Comparison of ENCODE assay signal across 16 mouse cellular contexts in genomic region chr1:170495538-170496183, GRCm38 (mm10).
DNase-seq lines count a peak whose midpoint lies in the region; ATAC-seq and TF ChIP-seq lines count a peak whose summit lies in the region.
"Had no signal": no experiment of that assay in that cellular context is flagged by ENCODE, and none has a peak within 500 bp of the region (broad histone marks: within the 10 kb centered on the region; RNA-seq: fewer than 3 reads in every experiment).

No protein-coding gene starts in this region.

- H3K4me1 ChIP-seq in heart, embryonic 13.5 days = peaks cover 52% of the 10 kb centered on the region
- peaks cover 9% of the 10 kb centered on the region for H3K4me1 ChIP-seq in G1E (ENCODE audit: insufficient read depth, low read depth, low read length)
- H3K4me1 ChIP-seq in intestine, postnatal 0 days (replicated peaks; ENCODE audit: control insufficient read depth, insufficient read depth, low read length) = no peaks in the 10 kb centered on the region
- H3K4me1 ChIP-seq in stomach, embryonic 15.5 days = peaks cover 14% of the 10 kb centered on the region; the same call in 1 of the 2 replicates

- no peaks in the 10 kb centered on the region for H3K9me3 ChIP-seq in heart, embryonic 13.5 days
- H3K9me3 ChIP-seq in G1E (replicated peaks) = no peaks in the 10 kb centered on the region
- no peaks in the 10 kb centered on the region for H3K9me3 ChIP-seq in intestine, postnatal 0 days (ENCODE audit: control insufficient read depth)
- no peaks in the 10 kb centered on the region for H3K9me3 ChIP-seq in stomach, embryonic 15.5 days
- H3K9me3 ChIP-seq: hindbrain, embryonic 12.5 days; neural tube, embryonic 12.5 days had no signal

- no peaks in the 10 kb centered on the region for H3K36me3 ChIP-seq in heart, embryonic 13.5 days
- no peaks in the 10 kb centered on the region for H3K36me3 ChIP-seq in G1E (replicated peaks)
- H3K36me3 ChIP-seq in intestine, postnatal 0 days (ENCODE audit: control insufficient read depth, insufficient read depth) = no peaks in the 10 kb centered on the region
- H3K36me3 ChIP-seq in stomach, embryonic 15.5 days = no peaks in the 10 kb centered on the region
- H3K36me3 ChIP-seq: hindbrain, embryonic 12.5 days; neural tube, embryonic 12.5 days had no signal

- 0 out of 2 replicates have a peak overlapping the region, but pooled peaks have one; percentile 3 for H3K27ac ChIP-seq in heart, embryonic 13.5 days (replicated peaks)
- no peak overlapping the region for H3K27ac ChIP-seq in intestine, postnatal 0 days (ENCODE audit: low read depth, low read length)
- H3K27ac ChIP-seq in stomach, embryonic 15.5 days = no peak overlapping the region
- H3K27ac ChIP-seq: gastrocnemius, adult 2 months; heart, adult 2 months; hindbrain, embryonic 12.5 days; kidney, postnatal 0 days; left cerebral cortex, adult 2 months; neural tube, embryonic 12.5 days had no signal

- intact Hi-C loops in heart, postnatal 10 days (cut with DNase I) = no loop called here

- peak overlapping the region; percentile 44 for H3K9ac ChIP-seq in heart, embryonic 13.5 days
- H3K9ac ChIP-seq in intestine, postnatal 0 days (ENCODE audit: low read depth, low read length) = no peak overlapping the region
- no peak overlapping the region for H3K9ac ChIP-seq in stomach, embryonic 15.5 days
- H3K9ac ChIP-seq: hindbrain, embryonic 12.5 days; neural tube, embryonic 12.5 days had no signal

- ATAC-seq in heart, embryonic 13.5 days (ENCODE audit: extremely low read depth, insufficient number of reproducible peaks, low FRiP score, low TSS enrichment) = no peak
- ATAC-seq in G1E (ENCODE audit: extremely low read depth, insufficient number of reproducible peaks, low FRiP score, poor library complexity, severe bottlenecking) = peak; percentile 46; the same call in 1 of the 2 replicates
- ATAC-seq in intestine, postnatal 0 days = peak; percentile 71
- ATAC-seq in stomach, embryonic 15.5 days (ENCODE audit: insufficient read depth, low FRiP score, low read depth) = peak; percentile 37; the same call in 1 of the 2 replicates
- ATAC-seq: inflammation-experienced regulatory T-cells, adult 6 months had no signal

- peak overlapping the region; percentile 33 for H3K4me2 ChIP-seq in heart, embryonic 13.5 days
- H3K4me2 ChIP-seq in intestine, postnatal 0 days (replicated peaks; ENCODE audit: low read depth) = peak overlapping the region; percentile 40
- H3K4me2 ChIP-seq in stomach, embryonic 15.5 days = no peak overlapping the region
- H3K4me2 ChIP-seq: hindbrain, embryonic 12.5 days; neural tube, embryonic 12.5 days had no signal

- no peak for TF ChIP-seq CTCF in G1E (IDR thresholded peaks at IDR 0.05; ENCODE audit: low read depth, low read length)
- TF ChIP-seq CTCF in intestine, postnatal 0 days (IDR thresholded peaks at IDR 0.05; ENCODE audit: low read depth) = no peak

- WGBS in heart, embryonic 13.5 days = 22% methylated on average over 13 of the region's 13 CpGs
- WGBS in intestine, postnatal 0 days = 22% methylated on average over 13 of the region's 13 CpGs
- WGBS in stomach, embryonic 15.5 days = 30% methylated on average over 13 of the region's 13 CpGs

- H3K27me3 ChIP-seq in heart, embryonic 13.5 days (replicated peaks) = no peaks in the 10 kb centered on the region
- H3K27me3 ChIP-seq in G1E (ENCODE audit: insufficient read depth, low read length) = peaks cover 16% of the 10 kb centered on the region
- H3K27me3 ChIP-seq in intestine, postnatal 0 days (replicated peaks; ENCODE audit: control insufficient read depth, insufficient read depth, low read length) = no peaks in the 10 kb centered on the region
- no peaks in the 10 kb centered on the region for H3K27me3 ChIP-seq in stomach, embryonic 15.5 days (replicated peaks)
- H3K27me3 ChIP-seq: hindbrain, embryonic 12.5 days; neural tube, embryonic 12.5 days had no signal

- DNase-seq in heart, postnatal 10 days = no peak
- DNase-seq in G1E (ENCODE audit: low spot score) = peak; percentile 11
- no peak for DNase-seq in right cerebral cortex, adult 18-20 months
- DNase-seq in gastrocnemius, postnatal 4 days (ENCODE audit: low spot score in 2 of 2) = no peak
- DNase-seq: cerebellum, adult 9-10 months; gastrocnemius, adult 2 months; heart, adult 2 months; right cerebral cortex, postnatal 14 days had no signal

- H3K4me3 ChIP-seq in heart, embryonic 13.5 days = no peak overlapping the region
- no peak overlapping the region; the same call in 1 of the 2 replicates for H3K4me3 ChIP-seq in G1E (ENCODE audit: low read depth, low read length)
- no peak overlapping the region for H3K4me3 ChIP-seq in intestine, postnatal 0 days (ENCODE audit: low read depth, low read length)
- H3K4me3 ChIP-seq in stomach, embryonic 15.5 days (replicated peaks) = no peak overlapping the region
- H3K4me3 ChIP-seq: gastrocnemius, adult 2 months; heart, adult 2 months; hindbrain, embryonic 12.5 days; left cerebral cortex, adult 2 months; neural tube, embryonic 12.5 days had no signal
